Mouse (Mus musculus) cerebral cortex, adult 2 months (tissue): ENCODE data around the gene Rnf13.

Experiments used
- WGBS: fragments of 180-500 bp; shearing (Covaris S2); methylation state at CpG from one replicate; pipeline ENCODE4 v1.1.7; 2018; 5-methylcytosine and 5-hydroxymethylcytosine counted together

Rnf13 gene

DNA sequence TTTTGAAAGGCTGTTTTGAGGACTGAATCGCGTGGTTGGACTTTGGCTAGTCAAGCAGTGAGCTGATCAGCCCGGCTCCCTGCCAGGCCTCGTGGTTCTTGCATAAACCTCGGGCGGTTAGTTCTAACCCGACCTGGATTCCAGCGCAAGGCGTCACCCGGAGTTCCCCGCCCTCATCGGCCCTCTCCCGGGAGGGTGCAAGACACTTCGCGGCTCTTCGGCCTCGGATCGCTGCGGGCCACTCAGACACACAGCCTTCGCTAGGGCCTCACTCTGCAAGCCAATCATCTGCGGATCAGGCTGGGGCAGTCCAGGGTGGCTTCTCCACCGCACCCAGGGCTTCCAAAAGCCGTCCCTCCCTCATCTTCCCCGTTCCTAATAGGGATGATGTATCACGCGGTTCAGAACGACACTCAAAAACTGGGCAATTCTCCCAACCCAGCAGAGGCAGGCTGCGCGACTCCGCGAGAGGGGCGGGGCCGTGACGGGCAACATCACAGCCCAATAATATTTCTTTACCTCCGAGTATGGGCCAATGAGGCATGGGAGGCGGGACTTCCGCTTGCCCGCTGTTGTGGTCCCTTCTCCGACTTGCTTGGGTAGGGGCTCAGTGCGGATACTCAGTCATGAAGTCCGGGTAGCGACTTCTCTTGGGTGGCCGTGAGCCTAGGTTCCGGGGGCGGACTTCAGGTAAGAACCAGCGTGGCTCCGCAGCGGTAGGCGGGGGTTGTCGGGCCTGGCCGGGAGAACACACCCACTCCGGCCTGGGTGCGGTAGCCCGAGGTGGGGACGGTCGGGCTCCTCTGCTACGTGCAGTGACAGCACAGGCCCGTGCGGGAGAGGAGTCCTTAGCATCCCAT lies at the start of gene Rnf13:
TSS of gene Rnf13 (plus strand) at position 552 of the 860 bp plus-strand sequence.
- under 1% methylated on average over 59 of the region's 59 CpGs for WGBS

DNA sequence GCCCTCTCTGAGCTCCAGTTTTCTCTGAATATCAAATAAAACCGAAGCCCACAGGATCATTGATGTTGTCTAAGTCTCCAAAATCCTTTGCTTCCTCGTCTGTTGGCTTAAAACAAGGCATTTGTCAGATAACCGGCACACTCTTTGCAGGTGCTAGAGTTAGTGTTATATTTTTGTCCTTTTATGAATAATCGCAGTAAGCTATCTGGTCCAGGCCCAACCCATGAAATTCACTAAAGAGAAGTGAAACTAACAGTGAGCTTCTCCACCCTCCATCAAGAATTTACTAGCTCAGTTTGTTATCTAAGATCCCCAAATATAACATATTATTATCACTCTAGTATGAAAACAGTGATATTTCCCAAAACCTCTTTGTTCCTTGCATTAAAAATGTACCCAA lies 44.1 kb upstream of the Rnf13 start:
- 77% methylated on average over 4 of the region's 4 CpGs for WGBS

DNA sequence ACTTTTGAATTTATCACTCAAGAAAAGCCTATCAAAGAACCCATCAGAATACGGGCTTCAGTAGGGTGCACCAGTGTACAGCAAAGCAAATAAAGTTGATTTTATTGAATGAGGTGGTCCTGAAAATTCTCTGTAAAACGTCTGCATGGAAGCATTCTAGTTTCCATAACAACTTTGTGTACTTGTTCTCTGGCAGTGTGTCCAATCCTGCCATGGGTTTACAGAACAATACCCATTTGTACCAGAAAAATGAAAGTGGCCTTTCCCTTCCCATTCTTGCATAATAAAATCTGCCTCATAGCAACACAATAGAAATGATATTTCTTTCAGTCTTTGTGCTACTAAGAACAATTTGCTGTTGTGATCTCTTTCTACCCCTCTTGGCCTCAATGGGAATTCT lies 43.1 kb upstream of the Rnf13 start, which contains the start of gene Ankub1:
TSS of gene Ankub1 (minus strand) at position 81 of the 400 bp plus-strand sequence.
- whole genome bisulfite sequencing = 58% methylated on average over 2 of the region's 2 CpGs

DNA sequence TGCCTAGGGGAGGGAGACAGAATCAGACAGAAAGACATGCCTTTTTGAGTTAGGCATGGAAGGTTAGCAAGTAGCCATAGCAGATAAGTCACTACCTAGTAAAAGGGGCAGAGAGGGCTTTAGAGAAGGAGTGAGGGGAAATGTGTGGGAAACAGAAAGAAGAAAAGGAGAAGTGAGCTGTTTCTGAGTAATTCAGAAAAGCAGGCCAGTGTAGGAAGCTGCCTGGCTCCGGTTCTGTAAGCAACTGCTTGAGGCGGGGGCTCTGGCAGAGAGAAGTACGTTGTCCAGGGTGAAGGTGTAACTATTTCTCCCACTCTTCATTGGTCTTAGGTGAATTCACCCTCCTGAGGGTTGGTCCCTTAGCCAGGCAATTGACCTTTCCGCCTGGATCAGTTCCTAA lies 39.6 kb upstream of the Rnf13 start:
- 88% methylated on average over 4 of the region's 4 CpGs for WGBS

DNA sequence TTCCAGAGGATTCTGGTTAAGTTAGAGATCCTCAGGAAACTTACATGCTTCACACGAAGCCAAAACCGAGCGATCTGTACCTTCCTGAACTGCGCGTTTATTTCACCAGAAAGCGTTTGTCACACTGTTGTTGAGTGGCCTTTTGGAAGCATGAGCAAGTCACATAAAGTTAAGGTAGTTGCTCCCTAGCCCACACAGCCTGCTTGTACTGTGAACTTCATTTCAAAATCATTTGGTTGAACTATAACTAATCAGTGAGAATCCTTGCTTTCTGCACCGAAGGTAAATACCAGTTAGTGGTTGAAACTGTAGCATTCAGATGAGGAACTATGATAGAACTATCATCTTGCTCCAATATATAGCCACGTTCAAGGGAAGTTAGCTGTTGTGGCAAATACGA lies 39.1 kb upstream of the Rnf13 start:
- WGBS = 94% methylated on average over 9 of the region's 9 CpGs

DNA sequence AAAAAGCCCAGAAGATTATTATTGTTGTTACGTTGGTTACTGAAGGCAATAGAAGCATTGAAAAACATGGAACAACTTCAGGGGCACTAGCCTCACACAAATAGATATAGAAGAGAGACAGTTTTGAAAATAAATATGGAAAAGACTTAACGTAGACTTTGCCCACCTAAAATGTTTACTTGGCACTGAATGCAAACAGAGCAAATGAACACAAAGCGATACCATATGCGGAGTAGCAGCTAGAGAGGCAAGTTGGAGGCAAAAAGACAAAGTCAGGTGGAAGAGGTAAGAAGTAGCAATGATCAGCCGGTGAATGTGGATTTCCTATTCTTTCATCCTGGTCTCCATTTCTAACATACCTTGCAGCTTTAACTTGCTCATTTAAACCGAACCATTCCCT lies 21.7 kb upstream of the Rnf13 start:
- 96% methylated on average over 6 of the region's 6 CpGs for WGBS

DNA sequence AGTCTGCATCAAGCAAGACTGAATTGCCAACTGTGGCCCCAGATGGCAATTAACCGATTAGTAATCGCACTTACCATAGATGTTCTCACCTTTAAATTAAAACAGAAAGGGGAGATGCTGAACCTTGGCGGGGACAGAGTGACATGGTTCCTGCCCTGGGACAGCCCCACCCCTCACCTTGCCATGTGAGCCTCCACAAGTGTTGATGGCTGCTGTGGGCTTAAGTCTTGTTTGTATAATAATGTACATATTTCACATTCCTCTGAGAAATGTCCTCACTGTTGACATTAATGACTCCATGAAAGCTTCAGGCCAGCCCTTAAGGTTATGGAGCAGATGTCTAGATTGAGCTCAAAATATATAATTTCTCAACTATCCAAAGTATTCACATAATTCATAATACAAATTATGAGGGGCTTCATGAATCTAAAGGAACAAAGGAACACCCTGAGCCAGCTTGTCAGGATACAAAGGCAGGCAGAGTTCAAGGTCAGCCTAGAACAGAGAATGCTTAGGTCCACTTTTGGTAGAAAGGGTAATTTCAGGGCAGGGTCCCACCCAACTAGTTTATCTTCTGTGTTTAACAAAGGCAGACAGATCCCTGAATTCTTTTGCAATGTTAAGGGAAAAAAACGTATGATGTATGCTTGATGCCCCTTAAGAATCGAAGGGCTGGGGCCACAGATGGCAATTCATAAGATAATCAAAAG lies 3.5 kb upstream of the Rnf13 start:
- WGBS = 94% methylated on average over 5 of the region's 5 CpGs

DNA sequence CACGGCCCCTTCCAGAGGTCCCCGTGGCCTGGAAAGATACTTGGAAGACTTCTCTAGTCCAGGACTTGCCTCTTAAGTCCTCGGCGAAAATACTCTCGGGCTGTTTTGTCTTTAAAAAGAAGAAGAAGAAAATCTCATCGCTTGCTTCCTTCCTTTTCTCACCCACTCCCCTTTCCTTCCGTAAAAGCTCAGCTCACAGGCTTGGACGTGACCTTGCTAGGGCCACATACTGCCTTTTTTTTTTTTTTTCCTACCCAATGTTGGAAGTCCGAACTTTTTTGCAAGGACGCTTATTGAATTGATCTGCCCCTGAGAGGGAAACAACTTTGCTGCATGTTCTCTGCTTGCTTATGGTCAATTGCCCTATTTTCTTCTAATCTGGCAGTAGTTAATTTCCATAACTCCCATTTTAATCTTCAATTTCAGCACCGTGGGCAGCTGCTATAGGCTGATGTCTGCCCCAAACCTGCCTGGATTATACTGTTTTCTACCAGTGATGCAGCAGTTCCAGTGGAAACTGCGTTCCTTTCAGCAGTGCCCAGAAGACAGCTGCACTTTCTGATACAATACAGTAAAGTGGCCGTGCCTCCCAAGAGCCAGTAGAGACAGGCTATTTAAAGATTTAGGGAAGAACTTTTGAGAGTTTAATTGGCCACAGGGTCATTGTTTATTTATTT lies 695 bp downstream of the Rnf13 start:
- WGBS = under 1% methylated on average over 13 of the region's 13 CpGs

DNA sequence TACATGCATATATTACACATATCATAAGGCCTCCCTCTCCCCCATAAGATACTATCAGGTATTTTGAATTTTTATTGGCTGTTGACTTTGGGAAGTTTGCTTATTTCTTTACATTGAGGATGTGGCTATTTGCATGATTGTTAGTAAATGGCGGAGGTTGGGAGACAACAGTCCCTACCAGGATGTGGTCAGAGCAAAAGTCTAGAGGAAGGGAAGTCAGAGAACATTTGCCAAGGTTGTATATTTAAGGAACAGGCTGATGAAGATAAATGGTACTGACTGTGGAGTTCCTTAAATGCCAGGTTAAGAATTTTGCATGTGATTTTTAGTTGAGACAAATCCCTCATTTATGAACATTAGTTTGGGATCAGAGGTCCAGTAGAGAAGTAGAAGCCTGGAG lies 4.0 kb downstream of the Rnf13 start:
- WGBS = 82% methylated on average over 1 of the region's 1 CpGs

DNA sequence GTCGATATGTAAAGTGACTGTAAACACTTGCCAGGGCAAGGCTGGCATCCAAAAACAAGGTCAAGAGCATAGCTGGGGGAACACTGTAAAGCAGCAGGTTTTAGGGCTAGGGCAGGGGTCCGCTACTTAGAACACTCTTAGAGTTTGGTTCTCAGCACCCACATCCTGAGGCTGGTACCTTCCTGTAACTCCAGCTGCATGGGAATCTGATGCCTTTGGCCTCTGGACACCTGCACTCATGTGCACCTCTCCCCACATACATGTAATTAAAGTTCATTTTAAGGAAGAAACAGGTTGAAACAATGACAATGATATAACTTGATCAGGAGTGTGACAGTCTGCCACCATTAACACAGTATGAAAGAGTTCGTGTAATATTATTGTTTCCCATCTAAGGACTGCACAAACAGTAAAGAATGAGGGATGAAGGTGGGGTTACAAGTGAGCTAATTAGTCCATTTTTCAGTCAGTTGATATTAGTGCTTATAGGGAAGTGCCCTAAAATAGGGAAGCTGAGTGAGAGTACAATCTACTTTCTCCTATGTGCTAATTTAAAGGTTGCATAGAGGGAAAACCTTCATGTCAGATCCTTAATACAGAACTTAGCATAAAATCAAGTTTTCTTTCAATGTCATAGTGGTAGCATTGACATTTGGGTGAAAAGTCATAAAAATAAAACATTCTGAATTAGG lies 12.9 kb downstream of the Rnf13 start:
- WGBS = 86% methylated on average over 3 of the region's 3 CpGs

DNA sequence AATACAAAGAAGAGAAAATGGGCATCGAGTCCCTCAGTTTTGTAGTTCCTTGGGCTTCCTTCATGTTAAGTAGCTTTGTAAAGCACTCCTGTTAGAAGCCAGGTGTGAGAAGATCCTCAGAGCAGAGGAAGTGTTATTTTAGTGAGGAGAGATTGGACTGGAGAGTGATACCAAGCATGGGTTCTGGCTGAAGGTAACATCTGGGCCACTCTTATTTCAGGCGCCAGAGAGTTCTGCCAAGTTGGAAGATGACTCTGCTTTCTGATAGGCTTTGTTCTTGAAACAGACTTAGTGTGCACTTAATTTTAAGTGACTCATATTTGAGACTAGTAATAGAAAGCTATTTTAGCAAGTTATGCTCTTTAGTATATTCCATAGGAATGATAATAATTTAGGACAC lies 41.1 kb downstream of the Rnf13 start:
- 56% methylated on average over 2 of the region's 2 CpGs for WGBS

DNA sequence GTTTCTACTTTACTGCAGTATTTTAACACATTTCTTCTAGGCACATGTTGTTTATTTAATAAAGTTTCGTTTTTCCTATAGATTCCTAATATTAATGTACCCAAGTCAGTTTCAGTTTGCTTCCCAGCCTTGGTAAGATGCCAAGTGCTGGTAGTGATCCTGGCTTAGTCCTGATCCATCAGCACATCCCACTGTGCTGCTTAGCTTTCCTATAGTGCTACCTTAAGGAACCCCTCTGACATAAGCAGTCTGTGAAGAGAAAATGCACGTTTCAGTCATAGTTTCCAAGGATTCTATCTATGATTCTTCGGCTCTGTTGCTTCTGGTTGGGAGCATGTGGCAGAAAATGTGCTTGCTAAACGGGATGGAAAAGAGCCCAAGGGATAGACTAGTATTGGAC lies 52.6 kb downstream of the Rnf13 start:
- 39% methylated on average over 4 of the region's 4 CpGs for WGBS

DNA sequence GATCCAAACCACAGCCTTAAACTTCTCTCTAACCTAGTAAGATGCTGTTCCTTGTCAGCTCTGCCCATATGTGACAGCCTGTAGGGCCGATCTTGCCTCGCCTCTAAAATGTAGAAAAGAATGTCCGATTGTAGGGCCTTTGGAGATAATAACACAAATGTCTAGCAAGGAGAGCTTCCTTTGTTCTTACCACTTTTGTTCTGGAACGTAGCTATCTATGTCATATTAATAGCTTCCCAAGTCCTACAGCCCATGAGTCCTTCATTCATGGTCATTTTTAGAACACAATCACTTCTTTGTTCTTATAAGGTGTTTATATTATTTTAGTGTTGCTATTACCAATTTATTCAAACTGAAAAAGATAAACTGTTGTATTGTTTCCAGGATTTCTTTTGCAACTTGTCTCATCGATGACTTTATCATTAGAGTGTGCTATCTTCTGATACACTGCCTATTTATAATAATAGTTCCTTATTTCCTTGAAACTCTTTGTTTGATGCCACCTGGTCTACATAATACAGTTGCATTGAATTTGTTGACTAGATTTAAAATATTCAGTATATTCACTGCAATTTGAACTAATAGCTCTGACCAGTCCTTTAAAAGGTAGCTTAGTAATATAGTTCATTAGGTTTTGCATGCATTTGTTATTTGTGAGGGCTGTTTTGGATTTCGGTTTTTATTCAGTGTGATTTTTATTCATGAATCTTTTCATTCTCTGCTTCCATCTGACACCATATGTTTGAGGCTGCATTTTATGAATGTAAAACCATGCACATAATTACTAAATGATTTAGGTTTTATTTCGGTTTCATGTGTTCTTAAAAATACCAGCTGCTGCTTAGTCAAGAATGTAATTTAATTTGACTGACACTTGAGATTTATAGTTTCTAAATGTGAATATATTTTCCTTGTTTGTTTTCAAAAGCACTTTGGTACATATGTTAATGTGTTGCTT lies 53.4 kb downstream of the Rnf13 start:
- 47% methylated on average over 7 of the region's 7 CpGs for WGBS

DNA sequence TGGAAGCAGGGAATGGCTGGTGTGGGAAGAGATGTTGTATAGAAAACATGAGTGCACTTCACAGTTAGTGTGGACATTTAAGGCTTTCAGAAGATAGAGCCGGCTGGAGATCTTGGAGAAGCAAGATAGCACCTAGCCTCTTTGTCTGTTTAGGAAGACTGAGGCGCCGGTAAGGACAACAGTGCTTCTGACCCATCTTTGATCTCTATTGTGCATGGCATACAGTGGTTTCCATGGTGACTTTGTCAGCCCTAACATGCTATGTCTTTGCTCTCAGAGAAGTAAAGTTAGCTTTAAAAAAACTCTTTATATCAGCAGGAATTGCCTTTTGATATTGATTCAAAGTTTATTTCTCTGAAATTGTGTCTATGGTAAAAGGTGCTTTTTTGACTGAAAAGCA lies 55.2 kb downstream of the Rnf13 start:
- WGBS = 66% methylated on average over 3 of the region's 3 CpGs

DNA sequence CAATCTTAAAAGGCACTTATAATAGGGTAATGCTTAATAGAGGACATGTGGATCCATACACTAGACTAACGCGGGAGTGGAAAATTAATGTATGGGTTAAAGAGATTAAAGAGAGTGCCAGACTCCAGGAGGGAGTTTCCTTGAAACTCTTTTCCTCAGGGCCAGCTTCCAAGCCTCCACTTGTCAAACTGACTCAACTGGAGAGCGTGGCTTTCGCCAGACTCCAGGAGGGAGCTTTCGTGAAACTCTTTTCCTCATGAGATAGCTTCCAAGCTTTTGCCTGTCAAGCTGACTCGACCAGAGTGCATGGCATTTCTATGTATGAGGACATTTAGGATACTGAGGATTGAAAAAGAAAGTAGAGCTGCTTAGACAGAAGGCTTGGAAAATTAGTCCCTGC lies 59.2 kb downstream of the Rnf13 start:
- 50% methylated on average over 6 of the region's 6 CpGs for WGBS

DNA sequence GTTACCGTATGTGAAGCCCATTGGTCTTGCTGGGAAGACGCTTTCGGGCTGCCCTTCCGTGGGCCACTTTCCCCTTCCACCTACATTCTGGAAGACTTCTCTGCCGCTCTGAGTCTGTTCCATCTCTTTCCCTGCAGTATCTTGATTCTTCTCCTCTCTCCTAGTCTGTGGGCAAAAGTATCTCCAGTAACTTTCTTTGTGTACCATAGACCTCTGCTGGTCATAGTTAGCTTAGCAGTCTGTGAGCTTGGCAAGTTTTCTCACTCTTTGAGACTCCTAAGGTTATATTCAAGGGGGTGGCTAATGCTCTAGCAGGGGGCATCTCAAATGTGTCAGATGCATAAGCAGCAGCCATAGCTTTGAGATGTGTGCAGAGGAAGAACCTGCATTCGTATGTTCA lies 79.6 kb downstream of the Rnf13 start:
- 72% methylated on average over 6 of the region's 6 CpGs for WGBS

DNA sequence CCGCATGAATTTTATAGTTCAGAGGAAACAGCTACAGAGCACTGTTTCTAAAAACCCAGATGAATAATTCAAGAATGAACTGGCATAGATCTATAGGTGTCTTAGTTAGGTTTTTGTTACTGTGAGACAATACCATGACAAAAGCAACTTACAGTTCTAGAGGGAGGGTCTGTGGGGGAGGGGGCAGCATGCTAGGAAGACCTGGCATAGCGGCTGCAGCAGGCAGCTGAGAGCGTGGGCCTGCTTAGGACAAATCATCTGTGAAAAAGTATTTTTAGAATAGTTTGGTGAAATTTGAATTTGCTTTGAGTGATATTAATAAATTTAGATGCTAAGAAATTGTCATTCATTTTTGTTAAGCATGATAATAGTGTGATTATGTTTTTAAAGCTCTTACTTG lies 90.0 kb downstream of the Rnf13 start:
- WGBS = 51% methylated on average over 3 of the region's 3 CpGs

DNA sequence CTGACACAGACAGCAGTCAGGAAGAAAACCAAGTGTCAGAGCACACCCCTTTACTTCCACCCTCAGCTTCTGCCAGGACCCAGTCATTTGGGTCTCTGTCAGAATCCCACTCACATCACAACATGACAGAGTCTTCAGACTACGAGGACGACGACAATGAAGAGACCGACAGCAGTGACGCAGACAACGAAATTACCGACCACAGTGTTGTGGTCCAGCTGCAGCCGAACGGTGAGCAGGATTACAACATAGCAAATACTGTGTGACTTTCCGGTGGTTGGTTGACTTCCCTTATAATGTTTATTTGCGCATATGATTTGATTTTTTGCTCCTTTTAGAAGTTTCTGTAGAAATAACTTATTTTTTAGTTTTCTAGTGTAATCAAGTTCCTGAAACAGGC lies 97.7 kb downstream of the Rnf13 start:
- WGBS = 79% methylated on average over 11 of the region's 11 CpGs

DNA sequence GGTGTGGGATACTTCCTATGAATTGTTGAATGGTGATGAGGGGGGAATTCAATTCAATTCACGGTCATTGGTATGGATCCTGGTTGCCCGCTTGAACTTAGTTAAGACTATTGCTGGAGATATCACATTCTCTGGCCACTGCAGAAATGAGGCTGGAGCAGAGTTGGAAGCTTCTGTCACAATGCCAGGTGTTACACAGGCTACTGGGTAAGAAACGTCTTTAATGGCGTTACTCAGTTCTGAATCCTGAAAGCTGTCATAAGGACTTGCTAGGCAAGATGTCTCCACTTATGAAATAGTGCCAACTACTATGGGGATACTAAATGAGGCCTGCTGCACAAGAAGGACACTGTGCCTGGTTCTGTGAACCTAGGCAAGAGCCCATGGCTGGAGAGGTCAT lies 101.0 kb downstream of the Rnf13 start:
- 65% methylated on average over 4 of the region's 4 CpGs for WGBS

DNA sequence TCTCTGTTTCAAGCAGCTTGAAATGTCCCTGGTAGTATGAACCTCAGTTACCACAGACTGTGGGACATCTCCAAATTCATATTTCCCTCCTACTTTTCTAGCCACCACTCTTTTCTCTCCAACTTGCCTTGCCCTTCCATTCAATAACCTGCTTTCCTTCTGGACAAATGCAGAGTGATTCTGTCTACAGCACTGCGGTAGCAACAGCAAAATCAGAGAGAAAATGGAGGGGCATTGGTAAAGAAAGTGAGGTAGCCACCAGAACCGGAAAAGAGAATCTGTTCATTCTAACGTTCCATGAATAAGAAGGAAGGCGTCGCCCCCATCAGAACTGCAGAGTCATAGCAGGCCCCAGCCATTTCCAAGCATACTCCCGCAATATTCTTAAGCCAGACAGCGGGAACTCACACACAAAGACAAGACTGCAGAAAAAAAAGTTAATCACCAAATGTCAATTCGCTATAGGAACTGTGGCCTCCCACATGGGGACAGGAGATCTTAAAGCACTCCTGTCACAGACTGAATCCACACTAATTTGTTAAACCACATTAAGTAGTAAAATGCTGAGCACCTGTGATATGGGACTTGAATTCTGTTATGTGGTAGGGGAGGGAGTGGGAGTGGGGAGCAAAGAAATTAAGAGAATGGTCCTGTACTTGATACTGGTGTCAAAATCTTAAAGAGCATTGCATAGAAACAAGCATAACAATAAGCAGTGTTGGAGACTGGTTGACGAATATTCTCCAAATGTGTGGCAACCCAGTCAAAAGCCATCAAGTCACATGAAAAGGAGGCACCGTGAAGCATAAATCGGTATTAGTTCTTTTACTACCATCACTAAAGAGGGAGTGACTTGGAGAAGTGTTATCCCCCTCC lies 110.2 kb downstream of the Rnf13 start:
- 10% methylated on average over 11 of the region's 11 CpGs for WGBS
